Mouse (Mus musculus) lung, postnatal 0 days (tissue): ENCODE measurements around the gene Tmem108.

Experiments used
- CTCF ChIP-seq: IDR thresholded peaks from 2 replicates; pipeline ENCODE4 v1.5.1; 2016; ENCODE audit warnings: antibody characterized with exemption, mild to moderate bottlenecking
- EP300 ChIP-seq: IDR thresholded peaks from 2 replicates; pipeline ENCODE4 v1.6.1; 2016; ENCODE audit warnings: antibody characterized with exemption, mild to moderate bottlenecking, control low read depth

GRCm38 (mm10) chr9:103549178-103549577 is 212.5 kb downstream of the Tmem108 start:
- TF ChIP-seq CTCF = no peak
- TF ChIP-seq EP300 = no peak
